Mouse (Mus musculus) heart, postnatal 10 days (tissue): ENCODE measurements around the gene Wasf1. TPM values are rescaled to one million over a fixed set of nuclear protein-coding genes. Genes with fewer than 3 reads are reported as not detected.

Experiments used
- DNase-seq, 2 experiments: peaks; one replicate each; pipeline ENCODE4 v3.0.0; 2021
- intact Hi-C: fragments of 180-260 bp; cut with DNase I; formaldehyde crosslinking; loops from one replicate; pipeline ENCODE4 v1.15.1; 2025
- total RNA-seq, 2 experiments: library from RNA; stranded (reverse); gene quantifications; 2 replicates each; pipeline ENCODE4 v1.2.3; 2021

Wasf1 gene
- total RNA-seq, 2 experiments from 2014 or later, result 1.9 to 2.3 TPM

DNA sequence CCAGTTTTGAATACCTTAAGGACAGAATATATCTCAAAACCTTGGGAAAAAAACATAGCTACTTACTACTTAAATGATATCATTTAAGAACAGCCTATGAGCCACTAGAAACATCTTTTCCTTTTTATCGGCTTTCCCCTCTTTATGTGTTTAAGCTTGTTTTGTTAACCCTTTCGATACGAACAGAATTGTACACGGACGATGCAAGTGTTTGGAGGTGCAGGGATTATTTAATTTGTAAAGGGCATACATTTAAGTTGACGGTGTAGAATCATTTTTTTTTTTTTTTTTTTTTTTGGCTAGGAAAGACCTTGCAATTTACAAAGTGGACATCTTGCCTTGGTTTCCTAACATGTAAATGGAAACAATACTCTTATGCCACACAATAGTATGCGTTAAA lies 2.2 kb downstream of the Wasf1 start:
- intact Hi-C loops, result no loop called here
- DNase-seq, result no peak

DNA sequence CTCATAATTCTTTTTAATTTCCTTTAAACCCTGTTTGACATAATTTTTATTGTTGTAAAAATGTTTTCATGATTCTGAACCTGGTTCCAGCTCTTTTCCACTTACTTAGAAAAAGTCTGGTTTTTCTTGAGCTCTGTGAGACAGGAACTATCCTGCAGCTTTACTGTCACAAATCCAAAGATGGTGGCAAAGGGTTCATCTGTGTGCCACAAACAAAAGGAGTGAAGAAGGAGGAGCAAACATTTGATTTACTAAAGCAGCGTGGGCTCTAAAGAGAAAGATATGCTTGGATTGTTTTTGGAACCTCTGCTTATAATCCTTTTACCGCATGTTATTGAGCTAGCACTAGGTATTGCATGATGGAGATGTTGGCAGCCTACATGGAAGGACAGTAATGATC lies 4.0 kb downstream of the Wasf1 start:
- intact Hi-C loops, result no loop called here
- no peak for DNase-seq

DNA sequence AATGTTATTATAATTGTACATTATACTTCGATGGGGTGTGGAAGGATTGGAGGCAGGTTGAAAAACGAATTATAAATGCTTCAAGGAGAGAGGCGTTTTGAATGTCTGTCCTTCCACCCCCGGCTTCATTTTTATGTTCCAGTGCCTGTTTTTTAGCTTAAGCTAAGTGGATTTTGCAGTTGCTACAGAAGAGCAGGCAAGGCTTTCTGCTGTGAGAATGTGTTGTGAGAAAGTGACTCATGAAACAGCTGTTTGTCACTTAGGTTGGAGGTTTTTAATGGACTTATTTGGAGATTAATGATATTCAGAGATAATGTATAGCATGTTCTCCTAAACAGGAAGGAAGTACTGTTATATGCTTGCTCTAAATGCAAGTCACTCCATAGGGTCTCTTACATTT lies 5.9 kb downstream of the Wasf1 start:
- no peak for DNase-seq
- intact Hi-C loops, result no loop called here

GRCm38 (mm10) chr10:40895765-40896164 lies 12.5 kb downstream of the Wasf1 start:
- intact Hi-C loops, result no loop called here

GRCm38 (mm10) chr10:40896656-40897055 lies 13.4 kb downstream of the Wasf1 start:
- intact Hi-C loops, result no loop called here
- no peak for DNase-seq

More at GRCm38 (mm10) chr10:40895765-40896164, 12.5 kb downstream of the Wasf1 start:
- no peak for DNase-seq

- no peak for DNase-seq
- intact Hi-C loops, result no loop called here
These were observed 18.5 kb downstream of the Wasf1 start for GRCm38 (mm10) chr10:40901786-40902185.

GRCm38 (mm10) chr10:40906131-40906530 lies 22.9 kb downstream of the Wasf1 start:
- intact Hi-C loops, result no loop called here
- no peak for DNase-seq

- intact Hi-C loops, result no loop called here
- no peak for DNase-seq
These were observed 23.5 kb downstream of the Wasf1 start for GRCm38 (mm10) chr10:40906802-40907201.

- intact Hi-C loops, result no loop called here
- DNase-seq, result no peak
These were observed 25.3 kb downstream of the Wasf1 start for GRCm38 (mm10) chr10:40908580-40908979.

DNA sequence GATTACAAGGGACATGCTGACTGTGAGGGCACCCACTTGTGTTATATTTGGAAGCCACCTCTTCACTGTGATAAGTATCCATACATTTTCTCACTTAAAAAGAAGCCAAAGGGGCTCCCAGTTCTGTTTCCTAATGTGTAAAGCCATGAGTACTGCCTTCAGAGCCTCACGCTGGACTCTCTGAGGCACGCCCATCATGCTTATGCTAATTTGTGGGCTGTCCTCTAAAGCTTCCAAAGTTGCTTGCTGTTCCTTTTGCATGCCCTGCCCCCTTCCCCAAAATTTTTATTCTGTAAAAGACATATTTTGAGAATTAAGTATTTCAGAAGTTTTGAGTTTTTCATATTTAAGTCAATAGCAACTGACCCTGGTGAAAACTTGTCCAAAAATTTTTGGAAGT lies 27.5 kb downstream of the Wasf1 start:
- intact Hi-C loops, result no loop called here
- no peak for DNase-seq

GRCm38 (mm10) chr10:40915240-40915639 lies 32.0 kb downstream of the Wasf1 start:
- peak in 1 of 2 experiments; percentile 9 for DNase-seq
- intact Hi-C loops, result no loop called here

- DNase-seq, result no peak
- intact Hi-C loops, result no loop called here
These were observed 35.6 kb downstream of the Wasf1 start for GRCm38 (mm10) chr10:40918669-40919440.

DNA sequence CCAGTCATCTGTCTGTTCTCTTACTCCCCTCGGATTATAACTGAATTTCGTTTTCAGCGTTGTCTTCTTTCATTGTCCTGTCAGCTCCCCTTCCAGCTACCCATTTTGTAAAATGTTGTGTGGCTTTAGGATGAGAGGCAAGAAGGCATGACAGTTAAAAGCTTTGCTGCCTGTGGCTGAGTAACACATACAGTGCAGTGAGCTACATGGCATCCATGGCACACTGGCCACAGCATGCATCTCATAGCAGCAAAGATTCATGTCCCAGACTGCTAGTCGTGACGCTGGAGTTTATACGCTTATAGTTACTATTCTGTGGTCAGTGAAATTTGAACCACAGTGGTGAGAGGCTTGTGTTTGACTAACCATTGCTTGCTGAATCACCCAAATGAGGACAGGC lies 36.2 kb downstream of the Wasf1 start:
- DNase-seq, result no peak
- intact Hi-C loops, result no loop called here

DNA sequence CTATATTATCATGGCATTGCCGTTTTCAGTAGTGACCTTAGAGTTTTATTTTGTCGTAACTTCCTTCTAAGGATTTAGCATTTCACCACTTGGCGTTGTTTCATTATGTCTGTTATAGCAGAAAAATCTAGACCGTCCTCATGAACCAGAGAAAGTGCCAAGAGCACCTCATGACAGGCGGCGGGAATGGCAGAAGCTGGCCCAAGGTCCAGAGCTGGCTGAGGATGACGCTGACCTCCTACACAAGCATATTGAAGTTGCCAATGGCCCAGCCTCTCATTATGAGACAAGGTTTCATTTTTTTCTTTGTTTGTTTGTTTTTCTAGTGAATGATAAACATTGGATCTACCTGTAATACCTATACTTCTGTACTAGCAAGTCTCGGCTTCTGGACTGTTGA lies 49.7 kb downstream of the Wasf1 start:
- no peak for DNase-seq
- intact Hi-C loops, result no loop called here

GRCm38 (mm10) chr10:40936160-40936726 lies 53.0 kb downstream of the Wasf1 start:
- intact Hi-C loops, result no loop called here
- no peak for DNase-seq

GRCm38 (mm10) chr10:40937569-40937968 lies 54.3 kb downstream of the Wasf1 start:
- intact Hi-C loops, result no loop called here
- DNase-seq, result no peak

GRCm38 (mm10) chr10:40942688-40943087 lies 59.4 kb downstream of the Wasf1 start:
- intact Hi-C loops, result no loop called here

GRCm38 (mm10) chr10:40950176-40950575 lies 66.9 kb downstream of the Wasf1 start:
- intact Hi-C loops, result no loop called here
- DNase-seq, result no peak

More at GRCm38 (mm10) chr10:40942688-40943087, 59.4 kb downstream of the Wasf1 start:
- no peak for DNase-seq

GRCm38 (mm10) chr10:40956206-40956605 lies 72.9 kb downstream of the Wasf1 start:
- no peak for DNase-seq
- intact Hi-C loops, result no loop called here

- peak in 1 of 2 experiments; percentile 31 for DNase-seq
These were observed 78.1 kb downstream of the Wasf1 start for GRCm38 (mm10) chr10:40961365-40961764.

GRCm38 (mm10) chr10:40962008-40962407 lies 78.7 kb downstream of the Wasf1 start:
- intact Hi-C loops, result no loop called here
- no peak for DNase-seq

More at GRCm38 (mm10) chr10:40961365-40961764, 78.1 kb downstream of the Wasf1 start:
- intact Hi-C loops, result no loop called here

DNA sequence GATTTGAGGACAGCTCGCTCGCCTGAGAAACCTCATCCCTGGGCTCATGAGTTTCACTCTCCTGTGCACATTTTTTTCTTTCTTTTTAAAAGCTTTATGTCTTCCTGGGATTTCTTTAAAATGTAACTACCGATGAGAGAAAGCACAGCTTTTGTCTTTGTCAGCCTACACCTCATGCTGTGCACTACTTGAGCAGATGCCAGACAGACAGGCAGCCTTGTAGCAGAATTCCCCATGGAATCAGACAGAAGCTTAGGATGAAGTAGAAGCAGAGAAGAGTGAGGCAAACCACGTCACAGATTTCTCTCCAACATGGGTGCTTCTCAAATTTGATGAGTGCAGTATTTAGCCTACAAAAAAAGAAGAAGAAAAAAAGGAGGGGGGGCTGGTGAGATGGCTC lies 81.3 kb downstream of the Wasf1 start:
- intact Hi-C loops, result no loop called here
- DNase-seq, result no peak
